Comparison of ENCODE assay signal across 10 mouse cellular contexts in genomic region chr6:137061880-137062531, GRCm38 (mm10).
"Had no signal": no experiment of that assay in that cellular context is flagged by ENCODE, and none has a peak within 500 bp of the region (broad histone marks: within the 10 kb centered on the region; RNA-seq: fewer than 3 reads in every experiment).

No protein-coding gene starts in this region.

- H3K9me3 ChIP-seq: limb, embryonic 15.5 days; liver, embryonic 13.5 days; midbrain, embryonic 12.5 days; neural tube, embryonic 13.5 days had no signal

- H3K27me3 ChIP-seq: limb, embryonic 15.5 days; liver, embryonic 13.5 days; neural tube, embryonic 13.5 days had no signal

- H3K36me3 ChIP-seq: limb, embryonic 15.5 days; liver, embryonic 13.5 days; midbrain, embryonic 12.5 days; neural tube, embryonic 13.5 days had no signal

- ATAC-seq: midbrain, embryonic 16.5 days had no signal

- DNase-seq: kidney, postnatal 25 days; liver, embryonic 13.5 days; lung, adult 18-20 months; right cerebral cortex, adult 18-20 months; right cerebral cortex, postnatal 25 days had no signal

- H3K4me1 ChIP-seq: limb, embryonic 15.5 days; liver, embryonic 13.5 days; midbrain, embryonic 12.5 days had no signal

- H3K27ac ChIP-seq: limb, embryonic 15.5 days; liver, embryonic 13.5 days; midbrain, embryonic 12.5 days; neural tube, embryonic 13.5 days; stomach, postnatal 0 days had no signal

- H3K4me2 ChIP-seq: limb, embryonic 15.5 days; liver, embryonic 13.5 days; midbrain, embryonic 12.5 days; neural tube, embryonic 13.5 days had no signal

- H3K9ac ChIP-seq: limb, embryonic 15.5 days; liver, embryonic 13.5 days; midbrain, embryonic 12.5 days; neural tube, embryonic 13.5 days had no signal

- H3K4me3 ChIP-seq: limb, embryonic 15.5 days; liver, embryonic 13.5 days; midbrain, embryonic 12.5 days; neural tube, embryonic 13.5 days had no signal
